Mouse (Mus musculus): ENCODE data around the gene Eps8.

- TF ChIP-seq POLR2A (IDR thresholded peaks at IDR 0.05; ENCODE audit: low read depth, low read length) (no peak), CTCF (IDR thresholded peaks at IDR 0.05; ENCODE audit: extremely low read depth, insufficient read depth, insufficient read length, insufficient replicate concordance) (no peak)
Observed at GRCm38 (mm10) chr6:137496562-137496961, 158.1 kb downstream of the Eps8 start.
